Mouse (Mus musculus) frontal cortex, postnatal 14 days (tissue): ENCODE data around the gene Cnst.
A peak's percentile ranks its signal among the peaks of the same experiment; 100 is the strongest.
"Not testable (repeated sequence)": the region's sequence is repeated elsewhere in the genome, so short reads cannot be mapped to it uniquely, and the experiment has no call there.

Source experiments
- DNase-seq, 2 experiments: peaks; one replicate each; pipeline ENCODE4 v3.0.0; 2022; ENCODE audit warnings: low spot score in 2 of 2

The Cnst gene

DNA sequence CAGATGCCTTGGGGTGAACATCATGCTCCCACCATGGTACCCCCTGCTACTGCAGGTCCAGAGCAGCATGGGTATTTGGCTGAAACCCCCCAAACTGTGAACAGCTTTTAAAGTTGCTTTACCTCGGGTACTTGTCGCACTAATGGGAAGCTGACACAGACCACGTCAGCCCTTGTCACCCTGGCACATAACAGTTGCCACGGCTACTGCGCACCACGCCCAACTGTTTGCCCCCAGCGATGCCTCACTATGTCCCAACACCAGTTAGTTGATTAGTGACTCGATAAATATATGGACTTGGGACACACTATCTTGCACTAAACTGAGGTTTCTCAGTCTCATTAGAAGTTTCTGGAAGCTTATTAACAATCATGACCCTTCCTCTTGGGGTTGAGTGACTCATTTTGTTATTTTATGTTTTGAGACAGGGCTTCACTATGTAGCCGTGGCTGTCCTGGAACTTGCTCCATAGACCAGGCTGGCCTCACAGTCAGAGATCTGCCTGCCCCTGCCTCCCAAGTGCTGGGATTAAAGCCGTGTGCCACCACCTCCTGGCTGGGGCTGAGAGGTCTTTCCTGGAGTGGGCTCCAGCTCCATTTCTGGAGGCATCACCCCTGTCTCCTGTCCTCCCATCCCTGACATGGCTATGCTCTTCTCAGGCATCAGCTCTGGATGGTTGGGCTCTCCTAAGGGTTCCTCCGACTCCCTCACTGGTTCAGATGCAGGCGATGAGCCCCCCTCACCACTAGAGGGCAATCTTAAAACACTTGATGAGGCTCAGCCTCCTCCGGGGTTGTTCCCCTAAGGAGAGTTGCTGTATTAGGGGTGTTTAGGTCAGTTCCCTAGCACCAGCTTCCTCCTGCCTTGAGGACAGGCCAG lies 99.2 kb downstream of the Cnst start:
- peak; percentile 71 to 87 for DNase-seq

DNA sequence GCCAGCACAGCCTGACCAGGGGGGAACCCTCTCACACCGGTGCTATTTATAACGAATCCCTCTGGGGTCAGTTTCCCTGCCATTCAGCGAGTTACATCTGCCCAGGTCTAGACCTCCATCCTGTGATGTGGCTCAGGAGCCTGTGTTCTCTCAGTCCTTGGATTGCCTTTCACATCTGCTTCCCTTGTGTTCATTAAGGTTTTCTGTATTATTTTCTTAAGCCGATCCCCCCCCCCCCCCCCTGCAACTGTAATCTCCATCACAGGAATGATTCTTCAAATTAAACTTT lies 99.8 kb downstream of the Cnst start:
- no peak for DNase-seq

DNA sequence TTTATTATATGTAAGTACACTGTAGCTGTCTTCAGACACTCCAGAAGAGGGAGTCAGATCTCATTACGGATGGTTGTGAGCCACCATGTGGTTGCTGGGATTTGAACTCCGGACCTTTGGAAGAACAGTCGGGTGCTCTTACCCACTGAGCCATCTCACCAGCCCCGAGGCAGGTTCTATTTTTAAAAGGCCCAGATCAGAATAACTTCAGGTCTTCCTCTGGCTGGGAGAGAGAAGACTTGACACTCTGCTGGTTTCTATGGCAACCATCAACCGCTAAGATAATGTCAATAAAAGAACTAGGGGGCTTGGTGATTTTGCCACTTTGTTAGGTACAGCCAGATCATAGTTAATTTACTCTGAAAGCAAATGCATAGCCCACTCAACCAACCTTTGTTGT lies 102.5 kb downstream of the Cnst start:
- DNase-seq: not testable (repeated sequence)

DNA sequence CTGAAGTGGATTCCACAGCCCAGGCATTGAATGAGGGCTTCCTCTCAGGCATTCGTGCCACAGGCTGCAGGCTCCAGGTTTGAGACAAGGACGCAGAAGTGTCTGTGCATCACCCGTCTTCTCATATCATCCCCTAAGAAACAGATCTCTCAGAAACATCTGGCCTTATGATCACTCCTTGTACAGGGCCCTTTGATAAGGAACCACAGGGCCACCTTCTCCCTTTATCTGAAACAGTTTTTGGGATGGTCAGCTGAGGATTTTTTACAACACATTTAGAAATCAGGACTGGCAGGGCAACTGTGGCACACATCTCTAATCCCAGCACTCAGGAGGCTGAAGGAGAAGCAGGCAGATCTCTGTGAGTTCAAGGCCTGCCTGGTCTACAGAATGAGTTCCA lies 103.2 kb downstream of the Cnst start:
- DNase-seq: no peak

DNA sequence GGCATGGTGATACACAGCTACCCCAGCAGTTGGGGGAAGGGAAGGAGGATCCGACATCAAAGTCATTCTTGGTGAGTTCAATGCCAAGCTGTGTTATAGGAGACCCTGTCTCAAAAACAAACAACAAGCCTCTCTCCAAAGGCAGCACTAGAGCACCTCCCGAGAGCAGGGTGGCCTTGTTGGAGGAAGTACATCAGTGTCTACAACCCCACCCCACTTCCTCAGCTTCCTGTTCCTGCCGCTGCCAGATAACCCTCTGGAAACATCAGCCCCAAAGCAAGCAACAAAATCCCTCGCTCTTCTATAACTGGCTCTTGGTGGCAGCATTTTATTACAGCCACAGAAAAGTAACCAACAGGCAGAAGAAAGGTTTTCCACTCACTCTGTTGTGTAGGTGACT lies 104.1 kb downstream of the Cnst start:
- DNase-seq: no peak

DNA sequence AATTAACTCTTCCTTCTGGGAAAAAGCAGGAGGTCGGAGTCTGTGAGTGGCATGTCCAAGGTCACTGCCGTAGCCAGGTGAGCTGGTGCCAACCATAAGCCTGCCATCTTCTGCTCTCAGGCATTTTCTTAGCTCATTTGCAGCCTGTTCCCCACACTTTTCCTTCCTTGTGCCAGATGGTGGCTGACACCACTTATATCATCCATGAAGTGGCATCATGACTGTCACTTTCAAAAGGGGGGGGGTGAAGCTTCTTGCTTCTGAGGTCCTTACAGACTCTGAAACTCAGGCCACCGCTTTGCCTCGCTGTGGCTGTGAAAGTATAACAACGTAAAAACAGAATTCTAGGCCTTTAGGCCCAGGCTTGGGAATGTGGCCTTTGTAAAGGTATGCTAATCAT lies 105.1 kb downstream of the Cnst start:
- DNase-seq: no peak

DNA sequence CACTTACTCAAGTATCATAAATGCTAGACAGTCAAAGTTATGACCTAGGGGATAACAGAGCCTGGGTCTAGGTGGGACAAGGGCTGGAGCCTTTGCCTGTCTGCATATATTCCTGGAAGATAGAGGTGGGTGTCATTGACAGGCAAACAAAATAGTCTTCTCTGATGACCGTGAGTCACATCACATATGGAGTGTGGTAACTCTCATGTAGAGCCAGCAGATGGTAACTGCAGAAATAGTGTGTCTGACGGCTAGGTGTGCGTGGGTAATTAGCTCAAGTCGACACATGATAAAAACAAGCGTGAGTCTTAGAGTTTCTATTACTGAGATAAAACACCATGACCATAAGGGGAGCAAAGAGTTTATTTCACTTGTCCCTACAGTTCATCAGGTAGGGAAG lies 116.9 kb downstream of the Cnst start:
- DNase-seq: no peak

DNA sequence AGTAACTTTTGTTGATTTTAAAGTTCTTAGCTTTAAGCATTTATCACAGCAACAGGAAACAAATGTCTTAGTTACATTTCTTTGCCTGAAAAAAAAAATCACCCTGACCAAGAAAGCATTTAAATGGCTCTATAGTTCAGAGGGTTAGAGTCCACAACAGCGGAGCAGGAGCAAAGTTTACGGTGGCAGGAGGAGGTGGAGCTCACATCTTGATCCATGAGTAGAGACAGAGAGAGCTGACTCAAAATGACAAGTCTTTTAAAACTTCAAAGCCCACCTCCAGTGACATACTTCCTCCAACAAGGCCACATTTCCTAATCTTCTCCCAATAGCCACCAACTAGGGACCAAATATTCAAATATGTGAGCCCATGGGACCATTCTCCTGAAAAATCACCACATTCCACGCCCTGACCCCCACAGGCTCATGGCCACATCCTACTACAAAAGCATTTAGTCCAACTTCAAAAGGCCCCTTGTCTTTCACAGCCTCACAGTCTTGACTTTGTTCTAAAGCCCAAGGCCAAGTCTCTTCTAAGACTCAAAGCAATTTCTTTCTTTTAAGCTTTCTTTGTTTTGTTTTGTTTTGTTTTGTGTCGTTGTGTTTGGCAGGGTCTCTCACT lies 118.2 kb downstream of the Cnst start:
- no peak for DNase-seq

DNA sequence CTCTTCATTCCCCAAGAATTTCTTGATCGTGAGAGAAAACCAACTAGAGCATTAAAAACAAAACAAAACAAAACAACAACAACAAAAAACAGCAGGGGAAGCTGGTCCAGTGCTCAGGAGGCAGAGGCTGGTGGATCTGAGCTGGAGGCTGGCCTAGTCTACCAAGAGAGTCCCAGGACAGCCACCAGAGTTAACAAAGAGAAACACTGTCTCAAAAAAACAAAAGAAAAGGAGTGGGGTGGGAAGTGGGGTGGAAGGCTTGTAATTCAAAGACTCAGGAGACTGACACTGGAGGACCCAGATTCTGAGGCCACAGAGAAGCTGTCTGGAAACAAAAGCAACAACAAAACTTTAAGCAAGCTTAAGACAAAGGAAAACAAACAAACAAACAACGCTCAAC lies 120.8 kb downstream of the Cnst start:
- DNase-seq: no peak

DNA sequence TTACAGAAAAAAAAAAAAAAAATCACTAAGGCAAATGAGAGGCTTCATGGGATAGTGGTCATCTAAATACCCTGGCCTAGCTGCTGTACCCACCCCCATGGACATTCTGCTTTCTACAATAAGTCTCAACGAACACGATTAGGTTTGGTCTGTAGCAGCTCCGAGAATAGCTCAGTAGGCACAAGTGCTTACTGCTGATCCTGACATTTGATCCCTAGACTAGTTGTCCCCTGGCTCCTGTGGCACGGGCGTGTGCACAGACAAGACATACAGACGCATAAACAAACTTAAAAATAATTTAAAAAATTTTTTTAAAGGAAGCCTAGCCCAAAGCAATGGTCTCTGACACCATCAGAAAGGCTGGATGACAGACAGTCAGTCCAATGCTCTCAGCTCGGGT lies 121.3 kb downstream of the Cnst start:
- DNase-seq: no peak

DNA sequence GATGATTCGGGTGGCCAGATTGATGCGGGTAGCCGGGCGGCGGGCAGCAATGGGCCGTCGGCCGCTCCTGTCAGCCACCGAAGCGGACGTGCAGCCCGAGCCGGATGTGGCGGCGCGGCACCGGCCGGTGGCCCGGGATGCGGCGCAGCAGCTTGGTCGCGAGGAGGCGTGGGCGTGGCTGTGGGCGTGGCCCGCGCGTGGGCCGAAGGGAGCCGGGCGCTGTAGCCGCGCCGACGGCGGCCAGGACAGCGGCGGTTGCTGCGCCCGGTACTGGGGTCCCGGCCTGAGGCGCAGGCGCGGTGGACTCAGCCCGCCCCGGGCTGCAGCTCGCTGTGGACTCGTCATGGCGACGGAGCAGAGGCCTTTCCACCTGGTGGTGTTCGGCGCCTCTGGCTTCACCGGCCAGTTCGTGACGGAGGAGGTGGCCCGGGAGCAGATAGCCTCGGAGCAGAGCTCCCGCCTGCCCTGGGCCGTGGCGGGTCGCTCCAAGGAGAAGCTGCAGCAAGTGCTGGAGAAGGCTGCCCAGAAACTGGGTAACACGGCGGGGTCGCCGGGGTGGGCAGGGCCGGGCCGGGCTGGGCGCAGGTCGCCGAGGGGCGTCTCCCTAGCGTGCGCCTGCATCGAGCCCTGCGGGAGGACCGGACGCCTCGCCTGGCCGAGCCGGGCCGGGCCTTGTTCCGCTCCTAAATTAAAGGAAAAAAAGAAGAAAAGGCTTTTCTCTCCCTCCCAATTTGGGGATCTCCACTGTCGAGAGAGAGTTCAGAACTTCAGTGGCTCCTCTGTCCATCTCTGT lies 122.0 kb downstream of the Cnst start, which contains the start of gene Sccpdh:
Gene Sccpdh (plus strand): TSS at position 198 of the 793 bp plus-strand sequence.
- DNase-seq: peak; percentile 63 to 69

DNA sequence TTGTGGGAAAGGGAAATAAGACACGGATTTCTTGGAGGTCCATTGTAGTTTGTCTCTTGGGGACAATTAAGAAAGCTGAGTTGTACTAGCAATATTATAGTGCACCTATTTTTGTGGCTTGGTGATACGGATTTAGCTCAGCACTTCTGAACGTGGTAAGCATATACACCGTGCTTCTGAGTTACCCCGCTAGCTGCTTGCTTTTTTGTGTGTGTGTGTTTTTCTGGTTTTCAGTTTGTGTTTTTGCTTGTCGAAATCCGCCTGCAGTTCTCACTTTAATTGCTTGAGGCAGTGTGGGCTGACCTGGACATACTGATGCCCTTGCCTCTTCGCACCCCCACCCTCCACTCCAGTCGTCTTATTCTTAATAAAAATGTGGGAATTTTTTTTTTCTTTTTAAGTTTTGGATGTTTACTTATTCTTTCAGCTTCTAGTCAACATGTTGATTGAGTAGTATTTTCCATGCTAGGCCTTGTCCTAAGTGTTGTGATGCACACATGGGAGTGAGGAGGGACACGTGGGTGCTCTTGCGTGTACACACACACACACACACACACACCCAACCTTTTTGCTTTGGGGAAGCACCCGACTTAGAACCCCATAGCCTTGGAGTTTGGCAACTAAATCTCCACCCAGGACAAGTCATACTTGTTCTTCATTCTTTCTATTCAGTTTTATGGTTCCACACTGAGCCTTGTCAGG lies 122.8 kb downstream of the Cnst start:
- DNase-seq: no peak

DNA sequence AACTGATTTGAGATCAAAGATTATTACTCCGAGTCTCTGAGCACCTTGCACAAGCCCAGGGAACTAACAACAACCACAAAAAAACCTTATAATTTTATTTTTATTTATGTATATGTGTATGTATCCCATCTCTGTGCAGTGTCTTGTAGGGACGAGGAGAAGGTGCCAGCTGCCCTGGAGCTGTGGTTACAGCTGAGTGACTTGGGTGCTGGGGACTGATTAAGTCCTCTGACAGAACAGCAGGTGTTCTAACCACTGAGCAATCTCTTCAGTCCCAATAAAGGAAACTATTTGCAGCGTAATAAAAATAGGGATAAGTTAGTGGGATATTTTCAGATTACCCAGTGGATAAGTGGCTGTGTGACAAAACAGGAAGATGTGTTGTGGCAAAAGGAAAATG lies 128.2 kb downstream of the Cnst start:
- no peak for DNase-seq

DNA sequence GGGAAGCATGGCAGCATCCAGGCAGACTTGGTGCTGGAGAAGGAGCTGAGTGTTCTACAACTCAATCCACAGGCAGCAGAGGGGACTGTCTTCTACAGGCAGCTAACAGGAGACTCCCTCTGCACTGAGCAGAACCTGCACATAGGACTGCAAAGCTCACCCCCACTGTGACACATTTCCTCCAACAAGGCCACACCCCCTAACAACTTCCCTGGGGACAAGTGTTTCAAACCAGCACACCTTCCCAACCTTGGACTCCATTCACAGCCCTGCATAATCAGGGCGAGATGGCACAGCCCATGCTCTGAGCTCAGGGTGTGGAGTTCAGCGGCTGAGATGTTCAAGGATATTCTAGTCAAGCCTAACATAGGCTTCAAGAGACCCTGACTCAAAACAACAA lies 130.9 kb downstream of the Cnst start:
- DNase-seq: no peak
